Mouse (Mus musculus) ES-Bruce4 (cell line): ENCODE data around the gene Pkmyt1. TPM values are rescaled to one million over a fixed set of nuclear protein-coding genes. Genes with fewer than 3 reads are reported as not detected.

Experiments used
- H3K27ac ChIP-seq: 2 replicates; pipeline ENCODE4 v1.5.1; 2012; ENCODE audit warnings: low read length, inconsistent platforms; ENCODE audit not compliant: insufficient read depth
- H3K27me3 ChIP-seq: 2 replicates; pipeline ENCODE4 v1.6.1; 2012; ENCODE audit warnings: mild to moderate bottlenecking, low read length, inconsistent platforms; ENCODE audit not compliant: control insufficient read depth, poor library complexity, insufficient read depth, severe bottlenecking
- H3K36me3 ChIP-seq: 2 replicates; pipeline ENCODE4 v1.6.1; 2012; ENCODE audit warnings: inconsistent platforms, mild to moderate bottlenecking, low read length, moderate library complexity; ENCODE audit not compliant: control insufficient read depth, poor library complexity, insufficient read depth, severe bottlenecking
- H3K4me1 ChIP-seq: one replicate; pipeline ENCODE4 v1.8.1; 2011; ENCODE audit warnings: low read length; ENCODE audit not compliant: control insufficient read depth, insufficient read depth
- H3K4me3 ChIP-seq: 2 replicates; pipeline ENCODE4 v1.5.1; 2011; ENCODE audit warnings: low read depth, mild to moderate bottlenecking, low read length
- H3K9ac ChIP-seq: 2 replicates; pipeline ENCODE4 v1.6.1; 2012; ENCODE audit warnings: low read depth, mild to moderate bottlenecking, inconsistent platforms; ENCODE audit not compliant: poor library complexity, severe bottlenecking
- H3K9me3 ChIP-seq: replicated peaks from 2 replicates; pipeline ENCODE4 v1.6.1; 2012; ENCODE audit warnings: mild to moderate bottlenecking, low read length, inconsistent platforms; ENCODE audit not compliant: control insufficient read depth, poor library complexity, insufficient read depth, severe bottlenecking
- CTCF ChIP-seq: IDR thresholded peaks from one replicate; pipeline ENCODE4 v1.8.1; 2011; ENCODE audit warnings: low read depth, low read length
- EP300 ChIP-seq: IDR thresholded peaks from 2 replicates; pipeline ENCODE4 v1.6.1; 2011; ENCODE audit warnings: low read depth, low read length; ENCODE audit not compliant: insufficient read depth
- POLR2A ChIP-seq: IDR thresholded peaks from one replicate; pipeline ENCODE4 v1.8.1; 2011; ENCODE audit warnings: low read length; ENCODE audit not compliant: insufficient read depth
- polyA plus RNA-seq: library from polyadenylated mRNA; stranded (reverse); fragments of >200 nt; gene quantifications from 2 replicates; pipeline ENCODE4 v1.2.4, GENCODE M21; 2011; ENCODE audit warnings: low read depth; ENCODE audit not compliant: missing spikeins, insufficient read depth, insufficient read length

Pkmyt1 gene
- polyA plus RNA-seq, 1 experiment: 26.5 TPM

DNA sequence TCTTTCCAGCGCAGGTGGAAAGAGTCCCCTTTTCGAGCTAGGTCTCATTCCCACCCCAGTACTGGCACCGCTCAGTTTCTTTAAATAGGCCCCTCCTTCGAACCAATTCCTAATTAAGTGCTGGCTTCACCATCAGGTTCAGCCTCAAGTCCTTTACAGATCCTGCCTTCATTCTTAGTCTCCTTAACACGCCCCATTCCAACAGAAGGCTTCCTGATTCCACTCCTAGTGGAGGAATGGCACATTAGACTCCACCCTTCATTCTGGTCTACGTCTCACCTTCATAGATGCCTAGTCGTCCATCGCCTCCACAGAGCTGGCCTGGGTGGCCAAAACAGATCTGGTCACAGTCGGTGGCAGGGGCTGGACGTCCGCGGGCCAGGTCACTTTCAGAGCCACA is 16.8 kb downstream of the Pkmyt1 start:
- Histone ChIP-seq H3K4me1 (no peaks in the 10 kb centered on the region), H3K4me3 (0 out of 2 replicates have a peak overlapping the region, but pooled peaks have one; percentile 31), H3K27ac (no peak overlapping the region), H3K27me3 (no peaks in the 10 kb centered on the region; the same call in 1 of the 2 replicates), H3K9ac (no peak overlapping the region), H3K36me3 (no peaks in the 10 kb centered on the region), H3K9me3 (no peaks in the 10 kb centered on the region)
- TF ChIP-seq CTCF (no peak), POLR2A (no peak)

DNA sequence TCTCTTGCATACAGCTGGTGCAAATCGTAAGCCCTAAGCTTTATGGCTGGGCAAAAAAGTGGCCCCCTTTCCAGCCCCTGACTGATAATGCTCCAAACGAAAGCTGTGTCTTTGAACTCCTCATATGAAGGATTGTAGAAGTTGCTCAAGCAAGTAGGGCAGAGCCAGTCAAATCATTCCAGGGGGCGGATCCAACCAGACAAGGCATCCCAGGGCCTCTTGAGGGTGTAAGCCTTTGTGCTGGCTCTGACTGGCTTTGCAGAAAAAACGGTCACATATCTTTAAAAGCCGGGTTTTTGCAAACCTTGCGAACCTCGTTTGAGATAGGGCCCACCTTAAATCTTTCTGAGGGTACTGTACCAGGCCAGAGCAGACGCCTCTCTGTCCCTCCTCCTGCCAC is 17.9 kb downstream of the Pkmyt1 start:
- Histone ChIP-seq H3K36me3 (no peaks in the 10 kb centered on the region), H3K27ac (no peak overlapping the region), H3K4me1 (no peaks in the 10 kb centered on the region), H3K9me3 (no peaks in the 10 kb centered on the region), H3K9ac (no peak overlapping the region), H3K4me3 (no peak overlapping the region), H3K27me3 (no peaks in the 10 kb centered on the region; the same call in 1 of the 2 replicates)
- TF ChIP-seq CTCF (no peak), EP300 (no peak), POLR2A (no peak)

DNA sequence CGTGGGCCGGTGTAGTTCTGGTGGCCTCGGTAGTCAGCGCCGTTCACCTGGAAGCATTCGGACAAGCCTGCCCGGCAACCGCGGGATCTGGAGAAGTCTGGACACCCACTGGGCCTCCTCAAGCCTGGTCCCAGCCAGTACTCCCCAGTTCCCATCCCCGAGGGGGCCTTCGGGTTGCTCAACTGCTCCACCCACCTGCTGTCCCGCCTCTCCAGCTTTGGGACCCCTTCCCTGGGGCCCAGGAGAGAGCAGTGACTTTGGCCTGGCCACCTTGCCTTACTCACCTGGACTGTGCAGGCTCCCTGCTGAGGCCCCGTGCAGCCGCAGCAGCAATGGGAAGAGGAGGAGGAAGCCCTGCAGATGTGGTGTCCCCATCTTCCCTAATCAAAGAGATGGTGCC is 18.5 kb downstream of the Pkmyt1 start:
- Histone ChIP-seq H3K27me3 (no peaks in the 10 kb centered on the region; the same call in 1 of the 2 replicates), H3K36me3 (no peaks in the 10 kb centered on the region), H3K4me1 (no peaks in the 10 kb centered on the region), H3K9ac (no peak overlapping the region), H3K9me3 (no peaks in the 10 kb centered on the region), H3K27ac (no peak overlapping the region), H3K4me3 (peak overlapping the region; percentile 58)
- no peak for TF ChIP-seq POLR2A

DNA sequence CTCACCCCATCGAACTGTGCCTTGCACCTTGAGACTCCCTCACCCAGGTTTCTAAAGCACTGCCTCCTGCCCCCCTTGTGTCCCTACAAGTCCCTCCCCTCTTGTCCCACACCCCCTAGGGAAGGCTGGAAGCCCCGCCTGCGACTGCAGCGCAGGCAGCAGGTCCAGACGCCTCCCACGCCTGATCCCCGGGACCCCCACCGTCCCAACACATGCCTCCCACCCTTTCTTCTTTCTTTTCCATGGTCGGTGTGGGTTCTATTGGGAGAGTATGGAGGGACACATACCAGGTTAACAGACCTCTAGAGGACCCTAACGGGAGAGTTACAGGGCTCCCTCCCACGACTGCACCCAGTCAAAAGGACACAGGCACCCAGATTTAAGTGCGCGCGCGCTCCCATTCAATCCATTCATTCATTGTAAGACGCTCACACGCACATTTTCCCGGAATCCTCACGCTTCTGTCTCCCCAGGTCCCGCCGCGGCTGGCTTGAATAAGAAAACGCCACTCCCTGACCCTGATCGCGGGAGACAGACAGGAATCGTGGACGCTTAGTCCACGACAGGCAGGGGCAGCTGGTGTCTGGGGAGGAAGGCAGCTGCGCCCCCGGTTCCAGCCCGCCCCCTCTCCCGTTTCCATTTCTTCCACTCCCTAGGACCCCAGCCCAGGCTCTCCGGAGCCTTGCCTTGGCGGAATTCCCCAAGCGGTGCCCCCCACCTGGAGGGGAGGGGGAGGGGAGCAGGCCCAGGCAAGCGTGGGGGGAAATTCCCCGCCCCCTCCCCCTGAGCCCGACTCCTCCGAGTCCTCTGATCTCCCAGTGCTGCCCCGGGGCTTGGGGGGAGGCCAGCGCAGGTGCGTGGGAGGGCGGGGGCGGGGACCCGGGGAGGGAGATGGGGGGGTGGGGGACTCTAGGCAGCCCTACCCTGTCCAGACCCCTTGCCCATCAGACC is 19.4 kb downstream of the Pkmyt1 start, which contains the start of gene Kremen2:
Gene Kremen2 (minus strand): TSS at position 533 of the 951 bp plus-strand sequence.
- peak within 1 kb of the TSS; percentile 47 for H3K9ac ChIP-seq
- no peaks in the 10 kb centered on the region for H3K4me1 ChIP-seq
- H3K27ac ChIP-seq: no peak within 1 kb of the TSS
- H3K4me3 ChIP-seq: peak within 1 kb of the TSS; percentile 60
- no peaks in the 10 kb centered on the region; the same call in 1 of the 2 replicates for H3K27me3 ChIP-seq
- H3K9me3 ChIP-seq: no peaks in the 10 kb centered on the region
- TF ChIP-seq CTCF: no peak
- no peak for TF ChIP-seq POLR2A
- TF ChIP-seq EP300: no peak
- H3K36me3 ChIP-seq: no peaks in the 10 kb centered on the region

DNA sequence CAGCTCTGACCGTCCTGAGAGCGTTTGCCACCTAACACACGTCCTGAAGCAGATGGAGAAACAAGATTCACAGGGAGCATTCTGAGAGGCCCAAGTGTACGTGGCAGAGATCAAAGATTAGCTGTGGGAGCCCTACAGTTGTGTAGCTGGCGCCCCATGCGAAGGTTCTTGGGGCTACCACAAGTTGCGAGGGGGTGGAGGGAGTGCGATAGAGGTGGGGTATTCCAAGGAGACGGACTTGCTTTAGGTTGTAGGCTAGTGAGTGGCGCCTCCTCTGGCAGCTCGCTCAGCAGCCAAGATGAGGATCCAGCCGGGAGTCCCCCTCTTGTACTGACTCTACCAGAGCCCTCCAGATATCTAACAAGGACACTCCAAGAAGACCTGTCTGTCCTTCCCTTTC is 20.2 kb downstream of the Pkmyt1 start:
- no peaks in the 10 kb centered on the region; the same call in 1 of the 2 replicates for H3K27me3 ChIP-seq
- no peak overlapping the region for H3K27ac ChIP-seq
- peak overlapping the region; percentile 47 for H3K9ac ChIP-seq
- no peaks in the 10 kb centered on the region for H3K9me3 ChIP-seq
- H3K36me3 ChIP-seq: no peaks in the 10 kb centered on the region
- H3K4me1 ChIP-seq: no peaks in the 10 kb centered on the region
- H3K4me3 ChIP-seq: peak overlapping the region; percentile 60
- no peak for TF ChIP-seq EP300
- TF ChIP-seq CTCF: peak; percentile 70

DNA sequence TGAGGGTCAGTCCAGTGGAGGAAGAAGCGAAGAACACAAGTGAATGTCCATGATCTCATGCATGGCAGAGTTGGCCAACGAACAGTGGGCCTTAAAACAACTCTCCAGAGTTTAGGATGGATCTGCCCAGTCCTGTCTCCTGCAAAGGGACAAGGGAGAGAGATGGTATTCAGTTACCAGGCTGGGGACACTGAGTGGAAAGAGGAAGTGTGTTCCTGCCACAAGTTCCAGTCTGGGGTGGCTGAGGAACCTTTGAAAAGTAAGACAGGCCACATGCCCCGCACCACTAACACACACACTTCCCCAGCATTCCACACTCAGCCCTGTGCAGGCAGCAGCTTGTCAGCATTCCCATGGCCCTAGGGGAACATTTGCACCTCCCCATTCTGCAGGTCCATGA is 20.6 kb downstream of the Pkmyt1 start:
- H3K4me3 ChIP-seq: no peak overlapping the region
- H3K27me3 ChIP-seq: no peaks in the 10 kb centered on the region; the same call in 1 of the 2 replicates
- H3K27ac ChIP-seq: no peak overlapping the region
- no peaks in the 10 kb centered on the region for H3K9me3 ChIP-seq
- no peaks in the 10 kb centered on the region for H3K4me1 ChIP-seq
- H3K9ac ChIP-seq: no peak overlapping the region
- TF ChIP-seq POLR2A: no peak
- TF ChIP-seq EP300: no peak
- TF ChIP-seq CTCF: no peak
- no peaks in the 10 kb centered on the region for H3K36me3 ChIP-seq
